Mouse (Mus musculus) layer of hippocampus, postnatal 36 days (tissue): Measurements from ENCODE around the gene Dtx3l. TPM values are rescaled to one million over a fixed set of nuclear protein-coding genes. Genes with fewer than 3 reads are reported as not detected.

Experiments
- total RNA-seq, 2 experiments: library from RNA; stranded (reverse); gene quantifications; 2 replicates each; pipeline ENCODE4 v1.2.3; 2021

Gene Dtx3l
- total RNA-seq, 2 experiments from 2014 or later: 4.3 to 4.4 TPM

Other genes starting within 250 kb of the Dtx3l start
- gene Dirc2, start 169.8 kb downstream of the Dtx3l start, total RNA-seq: 10 to 100 TPM; 67.2 to 68.0 TPM
- gene Hspbap1, start 168.8 kb downstream of the Dtx3l start, total RNA-seq: 1 to 10 TPM; 6.1 to 7.8 TPM
- 1 to 10 TPM; 1.3 to 1.9 TPM for gene Parp14, start 67.6 kb downstream of the Dtx3l start, total RNA-seq
- gene Parp9, start 681 bp downstream of the Dtx3l start, total RNA-seq: 1 to 10 TPM; 3.2 to 3.3 TPM
- gene Kpna1, start 39.6 kb upstream of the Dtx3l start, total RNA-seq: 100 to 1,000 TPM; 134 to 153 TPM
- gene Wdr5b, start 102.0 kb upstream of the Dtx3l start, total RNA-seq: 1 to 10 TPM; 5.4 to 5.8 TPM
- gene Fam162a, start 132.4 kb upstream of the Dtx3l start, total RNA-seq: 10 to 100 TPM; 81.1 to 82.7 TPM
- gene Ccdc58, start 132.5 kb upstream of the Dtx3l start, total RNA-seq: 10 to 100 TPM; 21.3 to 23.9 TPM
- gene Csta1, start 192.1 kb upstream of the Dtx3l start, total RNA-seq: not detected
- not detected for gene Stfa2l1, start 217.7 kb upstream of the Dtx3l start, total RNA-seq
- not detected for gene Gm5483, start 245.1 kb upstream of the Dtx3l start, total RNA-seq